Mouse (Mus musculus) midbrain, embryonic 14.5 days (tissue): ENCODE measurements around the gene Mex3d. TPM values are rescaled to one million over a fixed set of nuclear protein-coding genes. Genes with fewer than 3 reads are reported as not detected.
"Not testable (repeated sequence)": the region's sequence is repeated elsewhere in the genome, so short reads cannot be mapped to it uniquely, and the experiment has no call there.

Experiments used
- ATAC-seq: fragments of 200-750 bp; cut with Nextera tagmentation; 2 replicates; pipeline ENCODE4 v1.8.0; 2017; ENCODE audit warnings: moderate number of reproducible peaks, moderate library complexity; ENCODE audit not compliant: low FRiP score, low TSS enrichment
- DNase-seq: peaks from one replicate; pipeline ENCODE4 v3.0.0-alpha.2; 2015
- H3K27ac ChIP-seq: fragments of 300-500 bp; sonication (generic); replicated peaks from 2 replicates; pipeline ENCODE4 v1.5.1; 2014; ENCODE audit warnings: mild to moderate bottlenecking, low read depth, low read length, moderate library complexity
- H3K27me3 ChIP-seq: fragments of 300-500 bp; sonication (generic); 2 replicates; pipeline ENCODE4 v1.6.1; 2014; ENCODE audit warnings: low read length, control low read depth, mixed read lengths; ENCODE audit not compliant: control insufficient read depth, insufficient read depth
- H3K36me3 ChIP-seq: fragments of 300-500 bp; sonication (generic); 2 replicates; pipeline ENCODE4 v1.6.1; 2014; ENCODE audit warnings: low read length, control low read depth; ENCODE audit not compliant: control insufficient read depth, insufficient read depth
- H3K4me1 ChIP-seq: fragments of 300-500 bp; sonication (generic); 2 replicates; pipeline ENCODE4 v1.6.1; 2014; ENCODE audit warnings: mild to moderate bottlenecking, antibody characterized with exemption, low read length, control low read depth; ENCODE audit not compliant: control insufficient read depth, insufficient read depth
- H3K4me2 ChIP-seq: fragments of 300-500 bp; sonication (generic); 2 replicates; pipeline ENCODE4 v1.6.1; 2014; ENCODE audit warnings: mild to moderate bottlenecking, low read length, moderate library complexity
- H3K4me3 ChIP-seq: fragments of 300-500 bp; sonication (generic); replicated peaks from 2 replicates; pipeline ENCODE4 v1.5.1; 2014; ENCODE audit warnings: low read depth, low read length
- H3K9ac ChIP-seq: fragments of 300-500 bp; sonication (generic); replicated peaks from 2 replicates; pipeline ENCODE4 v1.6.1; 2014; ENCODE audit warnings: mild to moderate bottlenecking, low read length, moderate library complexity
- H3K9me3 ChIP-seq: fragments of 300-500 bp; sonication (generic); 2 replicates; pipeline ENCODE4 v1.6.1; 2016; ENCODE audit warnings: low read length, control low read depth, mixed read lengths; ENCODE audit not compliant: control insufficient read depth
- WGBS: fragments of 180-500 bp; shearing (Covaris S2); extraction: QIAGEN DNeasy Blood & Tissue Kit; methylation state at CpG from one replicate; pipeline ENCODE4 v1.1.7; 2014; 5-methylcytosine and 5-hydroxymethylcytosine counted together
- polyA plus RNA-seq: library from polyadenylated mRNA; unstranded; fragments of >200 nt; fragmentation: Nextera tagmentation; extraction: Ambion mirVana; gene quantifications from 2 replicates; pipeline ENCODE4 v1.2.1, GENCODE M21; 2014

The Mex3d gene
- polyA plus RNA-seq, 1 experiment from 2014 or later, result 17.3 TPM

DNA sequence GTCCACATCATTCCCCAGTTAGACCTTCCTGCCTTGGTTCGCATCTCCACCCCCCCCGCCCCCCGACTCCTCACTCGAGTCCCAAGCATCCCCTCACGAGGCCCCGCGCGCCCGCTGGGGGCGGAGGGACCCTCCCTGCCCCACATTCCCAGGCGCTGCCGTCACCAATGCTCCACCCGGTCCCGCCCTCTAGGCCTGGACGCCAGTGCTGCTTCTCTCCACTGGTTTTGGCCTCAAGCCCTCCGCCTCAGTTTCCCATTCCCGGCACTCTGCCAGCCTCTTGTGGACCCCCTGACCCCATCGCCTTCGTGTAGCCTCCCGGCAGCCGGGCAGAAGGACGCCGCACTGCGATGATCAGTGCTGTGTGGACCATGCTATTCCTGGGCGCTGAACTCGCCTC, 38.5 kb downstream of the Mex3d start:
- H3K9ac ChIP-seq, result no peak overlapping the region
- DNase-seq (no peak), ATAC-seq (no peak)
- 15% methylated on average over 26 of the region's 26 CpGs for WGBS
- no peak overlapping the region for H3K4me3 ChIP-seq
- no peak overlapping the region for H3K27ac ChIP-seq
- H3K36me3 ChIP-seq, result no peaks in the 10 kb centered on the region
- H3K9me3 ChIP-seq, result no peaks in the 10 kb centered on the region
- H3K4me1 ChIP-seq, result no peaks in the 10 kb centered on the region
- H3K27me3 ChIP-seq, result peaks cover 70% of the 10 kb centered on the region
- H3K4me2 ChIP-seq, result no peak overlapping the region

DNA sequence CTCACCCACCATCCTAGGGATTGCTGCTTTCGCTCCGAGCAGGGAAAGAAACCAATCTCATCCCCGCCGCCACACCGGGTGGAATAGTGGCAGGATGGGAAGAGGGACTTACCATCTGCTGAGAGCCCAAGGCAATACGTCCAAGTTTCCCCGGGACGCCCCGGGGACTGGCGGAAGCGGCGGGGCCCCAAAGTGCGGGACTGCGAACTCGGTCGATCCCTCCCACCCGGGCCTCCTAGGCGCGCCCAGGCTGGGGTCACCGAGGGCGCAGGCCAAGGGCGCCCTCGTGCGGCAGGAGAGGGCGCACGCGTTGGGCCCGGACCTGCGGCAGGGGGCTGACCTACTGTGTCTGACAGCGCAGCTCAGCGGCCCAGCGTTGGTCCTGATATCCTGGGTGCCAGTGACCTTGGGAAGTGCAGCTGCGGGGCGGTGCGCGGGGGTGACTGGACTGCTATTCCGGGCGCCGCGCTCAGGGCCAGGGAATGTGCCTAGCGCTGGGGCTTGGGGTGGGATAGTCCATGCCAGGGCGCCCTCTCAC, 39.1 kb downstream of the Mex3d start, which contains the start of gene Adamtsl5:
TSS of gene Adamtsl5 (minus strand) at position 169 of the 538 bp plus-strand sequence.
- H3K9me3 ChIP-seq, result no peaks in the 10 kb centered on the region
- ATAC-seq (no peak), DNase-seq (peak; percentile 58)
- H3K4me3 ChIP-seq, result no peak within 1 kb of the TSS
- H3K27me3 ChIP-seq, result peaks cover 77% of the 10 kb centered on the region
- H3K36me3 ChIP-seq, result no peaks in the 10 kb centered on the region
- no peak within 1 kb of the TSS for H3K9ac ChIP-seq
- WGBS, result under 1% methylated on average over 42 of the region's 42 CpGs
- H3K4me2 ChIP-seq, result peak within 1 kb of the TSS; percentile 28; the same call in 1 of the 2 replicates
- H3K27ac ChIP-seq, result no peak within 1 kb of the TSS
- no peaks in the 10 kb centered on the region for H3K4me1 ChIP-seq

DNA sequence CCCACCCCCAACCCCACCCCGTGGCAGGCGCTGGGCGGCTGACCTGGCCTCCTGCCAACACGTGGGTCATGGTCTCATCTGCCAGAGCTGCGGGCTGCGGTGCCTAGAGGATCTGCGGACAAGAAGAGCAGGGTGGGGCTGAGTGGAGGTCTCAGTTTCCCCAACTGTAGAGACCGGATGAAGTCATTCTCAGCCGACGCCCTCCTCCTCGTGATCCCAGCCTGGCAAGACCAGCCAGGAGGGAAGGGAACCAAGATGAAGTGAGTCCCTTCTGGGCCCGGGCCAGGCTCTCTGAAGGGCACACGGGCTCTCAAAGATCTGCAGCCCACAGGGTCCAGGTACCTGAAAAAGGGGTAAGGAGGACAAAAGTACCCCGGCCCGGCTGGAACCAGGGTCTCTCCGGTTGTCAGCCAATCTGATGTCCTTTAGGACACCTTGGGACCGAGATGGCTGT, 39.9 kb downstream of the Mex3d start:
- no peak for ATAC-seq
- 16% methylated on average over 17 of the region's 17 CpGs for WGBS
- no peaks in the 10 kb centered on the region for H3K9me3 ChIP-seq
- no peak overlapping the region for H3K4me3 ChIP-seq
- H3K27ac ChIP-seq, result no peak overlapping the region
- no peak for DNase-seq
- peaks cover 82% of the 10 kb centered on the region for H3K27me3 ChIP-seq
- H3K9ac ChIP-seq, result no peak overlapping the region
- peaks cover 3% of the 10 kb centered on the region; the same call in 1 of the 2 replicates for H3K4me1 ChIP-seq
- no peak overlapping the region for H3K4me2 ChIP-seq
- no peaks in the 10 kb centered on the region for H3K36me3 ChIP-seq

DNA sequence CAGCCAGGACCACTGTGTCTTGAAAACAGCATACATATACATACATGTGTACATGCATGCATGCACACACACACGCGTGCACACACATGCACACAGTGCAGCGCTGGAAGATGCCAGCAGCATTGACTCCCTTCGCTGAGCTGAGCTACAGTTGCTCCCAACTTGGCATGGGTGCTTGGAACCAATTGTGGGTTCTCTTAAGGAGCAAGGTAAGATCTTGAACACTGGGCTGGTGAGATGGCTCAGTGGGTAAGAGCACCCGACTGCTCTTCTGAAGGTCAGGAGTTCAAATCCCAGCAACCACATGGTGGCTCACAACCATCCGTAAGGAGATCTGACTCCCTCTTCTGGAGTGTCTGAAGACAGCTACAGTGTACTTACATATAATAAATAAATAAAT, 41.5 kb downstream of the Mex3d start:
- ATAC-seq, H3K4me1 ChIP-seq, DNase-seq, H3K27ac ChIP-seq, H3K9ac ChIP-seq, H3K9me3 ChIP-seq, H3K36me3 ChIP-seq, H3K4me2 ChIP-seq, H3K4me3 ChIP-seq: not testable (repeated sequence)
- peaks cover 93% of the 10 kb centered on the region for H3K27me3 ChIP-seq
- WGBS, result 78% methylated on average over 5 of the region's 6 CpGs

DNA sequence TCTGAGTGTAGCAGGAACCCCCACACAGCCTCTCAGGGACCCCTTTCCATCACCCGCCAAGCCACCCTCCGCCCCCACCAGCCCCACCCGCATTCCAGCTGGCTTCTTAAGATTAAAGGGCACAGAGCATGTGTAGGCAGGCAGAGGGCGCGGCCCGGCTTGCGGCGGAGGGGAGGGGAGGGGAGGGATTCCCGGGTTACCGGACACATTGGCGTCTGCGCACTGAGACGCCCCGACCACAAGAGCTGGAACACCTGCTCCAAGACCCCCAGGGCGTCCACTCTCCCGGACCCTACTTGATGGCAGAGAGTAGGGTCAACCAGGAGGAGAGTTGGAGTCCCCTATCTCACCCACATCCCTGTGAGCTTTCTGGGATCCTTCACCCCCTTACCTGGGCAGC, 42.3 kb downstream of the Mex3d start:
- Histone ChIP-seq H3K27ac (no peak overlapping the region), H3K36me3 (no peaks in the 10 kb centered on the region), H3K9ac (no peak overlapping the region), H3K9me3 (no peaks in the 10 kb centered on the region), H3K4me3 (no peak overlapping the region), H3K4me1 (peaks cover 7% of the 10 kb centered on the region; the same call in 1 of the 2 replicates), H3K4me2 (no peak overlapping the region), H3K27me3 (peaks cover 96% of the 10 kb centered on the region)
- no peak for ATAC-seq
- 4% methylated on average over 15 of the region's 16 CpGs for WGBS
- no peak for DNase-seq

- ATAC-seq, result no peak
- Histone ChIP-seq H3K4me2 (no peak overlapping the region), H3K27me3 (peaks cover 89% of the 10 kb centered on the region), H3K36me3 (no peaks in the 10 kb centered on the region), H3K4me1 (peaks cover 8% of the 10 kb centered on the region; the same call in 1 of the 2 replicates), H3K9me3 (no peaks in the 10 kb centered on the region), H3K4me3 (no peak overlapping the region), H3K27ac (no peak overlapping the region), H3K9ac (no peak overlapping the region)
- 49% methylated on average over 9 of the region's 9 CpGs for WGBS
- no peak for DNase-seq
Measured at GRCm38 (mm10) chr10:80344131-80344661, 43.3 kb downstream of the Mex3d start.

DNA sequence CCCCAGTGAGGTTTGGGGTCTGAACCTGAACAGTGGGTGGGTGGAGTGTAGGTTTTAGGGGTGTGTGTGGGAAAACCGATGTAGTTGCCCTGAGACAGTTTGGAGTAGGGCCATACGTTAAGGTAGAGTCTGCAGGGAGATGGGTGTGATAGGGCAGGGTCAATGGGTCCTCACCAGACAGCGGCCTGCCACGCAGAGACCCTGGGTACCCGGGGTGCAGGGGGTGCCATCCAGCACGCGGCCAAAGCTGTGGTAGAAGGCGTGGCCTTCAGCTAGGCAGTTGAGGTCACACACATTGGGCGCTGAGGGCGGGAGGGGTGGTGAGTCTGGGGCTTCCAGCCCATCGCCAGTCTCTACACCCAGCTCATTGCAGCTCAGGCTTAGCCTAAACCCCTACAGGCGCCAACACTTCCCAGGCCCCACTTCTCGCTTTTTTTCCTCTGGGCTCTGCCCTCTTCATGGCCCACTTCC, 44.0 kb downstream of the Mex3d start:
- 27% methylated on average over 13 of the region's 13 CpGs for WGBS

DNA sequence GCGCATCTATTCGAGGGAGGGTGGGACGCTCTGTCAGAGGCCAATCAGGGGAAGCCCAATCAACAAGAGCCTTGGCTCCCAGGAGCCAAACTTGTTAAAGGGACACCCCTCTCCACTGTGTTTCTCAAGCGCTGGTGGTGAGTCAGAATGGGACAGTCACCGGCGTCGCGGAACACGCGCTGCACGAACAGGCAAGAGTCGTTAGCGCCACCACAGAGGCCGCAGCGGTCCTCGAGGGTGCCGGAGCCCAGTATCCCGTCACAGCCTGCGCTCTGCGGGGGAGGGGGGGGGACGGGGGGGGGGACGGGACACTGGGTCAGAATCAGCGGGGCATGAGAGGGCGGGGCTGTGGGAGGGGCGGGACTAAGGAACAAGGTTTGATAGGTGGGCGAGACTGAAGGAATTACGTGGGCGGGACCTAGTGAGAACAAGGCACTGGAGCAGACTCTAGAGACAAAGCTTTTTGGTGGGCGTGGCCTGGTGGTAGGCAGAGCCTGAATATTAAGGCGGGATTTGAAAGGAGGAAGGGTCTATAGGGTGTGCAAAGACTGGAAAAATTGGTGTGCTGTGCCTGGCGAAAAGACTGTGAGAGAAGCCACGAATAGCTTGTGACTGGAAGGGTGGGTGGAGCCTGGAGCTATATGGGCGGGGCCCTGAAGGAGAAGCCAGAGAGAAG, 44.6 kb downstream of the Mex3d start:
- peak overlapping the region; percentile 24 for H3K4me3 ChIP-seq
- peak; percentile 79 for DNase-seq
- WGBS, result under 1% methylated on average over 33 of the region's 33 CpGs
- peak; percentile 53; the same call in 1 of the 2 replicates for ATAC-seq
- peak overlapping the region; percentile 9; the same call in 1 of the 2 replicates for H3K9ac ChIP-seq
- peaks cover 8% of the 10 kb centered on the region; the same call in 1 of the 2 replicates for H3K4me1 ChIP-seq
- peaks cover 76% of the 10 kb centered on the region for H3K27me3 ChIP-seq
- no peaks in the 10 kb centered on the region for H3K9me3 ChIP-seq
- no peaks in the 10 kb centered on the region for H3K36me3 ChIP-seq
- no peak overlapping the region for H3K27ac ChIP-seq
- H3K4me2 ChIP-seq, result peak overlapping the region; percentile 49

More for the DNA sequence above, 44.0 kb downstream of the Mex3d start:
- Histone ChIP-seq H3K27ac (no peak overlapping the region), H3K27me3 (peaks cover 82% of the 10 kb centered on the region), H3K9ac (0 out of 2 replicates have a peak overlapping the region, but pooled peaks have one; percentile 9), H3K9me3 (no peaks in the 10 kb centered on the region), H3K4me3 (peak overlapping the region; percentile 24), H3K4me1 (peaks cover 8% of the 10 kb centered on the region; the same call in 1 of the 2 replicates), H3K36me3 (no peaks in the 10 kb centered on the region), H3K4me2 (peak overlapping the region; percentile 49)
- DNase-seq (no peak), ATAC-seq (no peak)
